Mouse (Mus musculus): ENCODE results near the gene Rbm17. TPM values are rescaled to one million over a fixed set of nuclear protein-coding genes. Genes with fewer than 3 reads are reported as not detected.
A peak's percentile ranks its signal among the peaks of the same experiment; 100 is the strongest.

Rbm17 gene
- polyA plus RNA-seq, 1 experiment, result 48.7 TPM

DNA sequence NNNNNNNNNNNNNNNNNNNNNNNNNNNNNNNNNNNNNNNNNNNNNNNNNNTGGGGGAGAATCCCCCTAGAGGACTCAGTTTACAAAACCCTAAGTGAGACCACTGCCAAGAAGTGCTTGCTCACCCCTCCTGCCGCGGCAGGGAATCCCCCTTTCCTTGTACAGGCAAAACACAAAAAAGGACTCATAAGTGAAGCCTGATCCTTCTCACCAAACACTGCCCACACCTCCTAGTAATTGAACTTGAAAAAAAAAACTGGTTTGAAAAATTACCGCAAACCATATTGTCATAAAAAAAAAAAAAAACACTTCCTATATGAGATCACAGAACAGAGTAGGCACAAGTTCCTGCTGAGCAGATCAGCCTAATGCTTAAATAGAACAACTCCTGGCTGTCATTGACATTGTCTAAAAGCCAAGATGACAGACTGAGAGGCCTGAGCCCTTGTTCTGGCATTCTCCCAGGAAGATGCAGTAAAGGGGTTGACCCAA, 38.5 kb upstream of the Rbm17 start, which contains the start of gene Il2ra:
Gene Il2ra (plus strand): TSS at position 357 of the 491 bp plus-strand sequence.
- Histone ChIP-seq H3K27ac (ENCODE audit: insufficient read depth, low read depth, low read length) (no peak within 1 kb of the TSS), H3K4me1 (ENCODE audit: control insufficient read depth, insufficient read depth, low read length) (no peaks in the 10 kb centered on the region), H3K36me3 (ENCODE audit: control insufficient read depth, insufficient read depth, low read length) (no peaks in the 10 kb centered on the region), H3K4me3 (ENCODE audit: insufficient read depth, low read depth, low read length) (no peak within 1 kb of the TSS), H3K27me3 (replicated peaks; ENCODE audit: control insufficient read depth, insufficient read depth, low read length) (no peaks in the 10 kb centered on the region; the same call in 1 of the 2 replicates)
- TF ChIP-seq CTCF (conservative IDR thresholded peaks at IDR 0.05; ENCODE audit: insufficient read depth, insufficient read length, low read depth, low read length) (no peak), POLR2A (IDR thresholded peaks at IDR 0.05; ENCODE audit: low read depth, low read length) (no peak)
- DNase-seq, result no peak
- WGBS, result 90% methylated on average over 3 of the region's 3 CpGs

DNA sequence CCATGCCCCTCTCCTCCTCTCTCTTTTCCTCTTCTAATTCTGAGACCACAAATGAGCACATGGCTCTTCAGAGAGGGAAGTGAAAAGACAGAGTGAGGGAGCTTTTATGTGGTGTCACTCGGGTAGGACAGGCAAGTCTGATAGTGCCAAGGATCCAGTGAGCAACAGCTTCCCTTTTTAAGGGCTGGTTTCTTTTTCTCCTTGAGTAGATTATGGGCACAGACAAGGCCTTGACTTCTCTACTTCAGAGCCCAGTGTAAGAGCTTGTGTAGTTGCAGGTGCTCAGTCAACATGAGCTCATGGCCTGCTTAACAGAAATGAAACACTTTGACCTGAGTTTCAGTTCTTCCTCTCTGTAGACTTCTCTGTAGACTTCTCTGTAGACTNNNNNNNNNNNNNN, 33.2 kb upstream of the Rbm17 start:
- no peak for TF ChIP-seq CTCF (conservative IDR thresholded peaks at IDR 0.05; ENCODE audit: insufficient read depth, insufficient read length, low read depth, low read length)
- no peak for TF ChIP-seq POLR2A (IDR thresholded peaks at IDR 0.05; ENCODE audit: low read depth, low read length)
- DNase-seq, result peak; percentile 15
- Histone ChIP-seq H3K4me3 (ENCODE audit: insufficient read depth, low read depth, low read length) (no peak overlapping the region), H3K4me1 (ENCODE audit: control insufficient read depth, insufficient read depth, low read length) (no peaks in the 10 kb centered on the region), H3K27ac (ENCODE audit: insufficient read depth, low read depth, low read length) (no peak overlapping the region), H3K36me3 (ENCODE audit: control insufficient read depth, insufficient read depth, low read length) (no peaks in the 10 kb centered on the region), H3K27me3 (replicated peaks; ENCODE audit: control insufficient read depth, insufficient read depth, low read length) (no peaks in the 10 kb centered on the region)
- 54% methylated on average over 1 of the region's 1 CpGs for WGBS

DNA sequence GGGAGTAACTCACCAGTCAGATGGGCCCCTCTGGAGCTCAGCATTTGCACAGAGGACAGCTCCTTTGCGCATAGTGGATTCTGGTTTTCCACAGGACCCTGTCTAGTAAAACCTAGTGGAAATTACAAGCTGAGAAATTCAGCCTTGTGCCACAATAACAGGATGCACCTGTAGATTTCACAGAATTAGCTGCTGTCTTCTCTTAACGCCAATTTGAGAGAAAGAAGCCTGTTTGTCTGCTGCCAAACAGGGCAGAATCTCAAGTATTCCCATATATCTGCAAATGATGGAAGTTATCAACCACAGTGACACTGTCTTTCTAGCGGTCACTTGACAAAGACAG, 32.2 kb upstream of the Rbm17 start:
- 64% methylated on average over 3 of the region's 3 CpGs for WGBS

DNA sequence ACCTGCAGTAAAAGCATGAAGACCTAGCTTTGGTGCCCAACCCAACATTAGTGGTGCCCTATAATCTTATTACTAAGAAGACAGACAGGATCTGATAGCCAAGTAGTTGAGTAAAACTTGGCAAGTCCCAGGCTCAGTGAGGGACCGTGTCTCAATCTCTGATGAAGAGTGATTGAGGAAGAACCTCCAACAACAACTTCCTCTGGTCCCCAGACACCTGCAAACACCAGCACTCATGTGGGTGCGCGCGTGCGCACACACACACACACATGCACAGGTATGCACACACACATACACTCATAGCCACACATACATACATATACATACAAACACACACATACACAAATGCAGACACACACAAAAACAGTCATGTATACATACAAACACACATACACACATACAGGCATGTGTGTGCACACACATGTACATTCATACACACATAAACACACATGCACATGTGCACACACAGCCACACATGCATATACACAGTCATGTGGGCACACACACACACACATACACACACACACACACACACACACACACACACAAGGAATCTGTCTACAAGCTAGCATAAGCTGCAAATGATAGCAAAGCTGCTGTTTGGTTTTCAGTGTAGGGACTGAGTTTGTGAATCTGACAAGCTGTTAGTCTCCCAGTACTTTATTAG, 31.7 kb upstream of the Rbm17 start:
- H3K4me1 ChIP-seq (ENCODE audit: control insufficient read depth, insufficient read depth, low read length), result no peaks in the 10 kb centered on the region
- no peak overlapping the region for H3K4me3 ChIP-seq (ENCODE audit: insufficient read depth, low read depth, low read length)
- WGBS, result 94% methylated on average over 5 of the region's 5 CpGs
- TF ChIP-seq CTCF (conservative IDR thresholded peaks at IDR 0.05; ENCODE audit: insufficient read depth, insufficient read length, low read depth, low read length), result no peak
- no peak for TF ChIP-seq POLR2A (IDR thresholded peaks at IDR 0.05; ENCODE audit: low read depth, low read length)
- no peaks in the 10 kb centered on the region for H3K27me3 ChIP-seq (replicated peaks; ENCODE audit: control insufficient read depth, insufficient read depth, low read length)
- no peak overlapping the region for H3K27ac ChIP-seq (ENCODE audit: insufficient read depth, low read depth, low read length)
- no peaks in the 10 kb centered on the region for H3K36me3 ChIP-seq (ENCODE audit: control insufficient read depth, insufficient read depth, low read length)
- no peak for DNase-seq

More for the DNA sequence above, 32.2 kb upstream of the Rbm17 start:
- Histone ChIP-seq H3K27ac (ENCODE audit: insufficient read depth, low read depth, low read length) (no peak overlapping the region), H3K27me3 (replicated peaks; ENCODE audit: control insufficient read depth, insufficient read depth, low read length) (no peaks in the 10 kb centered on the region), H3K36me3 (ENCODE audit: control insufficient read depth, insufficient read depth, low read length) (no peaks in the 10 kb centered on the region), H3K4me1 (ENCODE audit: control insufficient read depth, insufficient read depth, low read length) (no peaks in the 10 kb centered on the region), H3K4me3 (ENCODE audit: insufficient read depth, low read depth, low read length) (no peak overlapping the region)
- DNase-seq, result no peak
- no peak for TF ChIP-seq POLR2A (IDR thresholded peaks at IDR 0.05; ENCODE audit: low read depth, low read length)
- no peak for TF ChIP-seq CTCF (conservative IDR thresholded peaks at IDR 0.05; ENCODE audit: insufficient read depth, insufficient read length, low read depth, low read length)

DNA sequence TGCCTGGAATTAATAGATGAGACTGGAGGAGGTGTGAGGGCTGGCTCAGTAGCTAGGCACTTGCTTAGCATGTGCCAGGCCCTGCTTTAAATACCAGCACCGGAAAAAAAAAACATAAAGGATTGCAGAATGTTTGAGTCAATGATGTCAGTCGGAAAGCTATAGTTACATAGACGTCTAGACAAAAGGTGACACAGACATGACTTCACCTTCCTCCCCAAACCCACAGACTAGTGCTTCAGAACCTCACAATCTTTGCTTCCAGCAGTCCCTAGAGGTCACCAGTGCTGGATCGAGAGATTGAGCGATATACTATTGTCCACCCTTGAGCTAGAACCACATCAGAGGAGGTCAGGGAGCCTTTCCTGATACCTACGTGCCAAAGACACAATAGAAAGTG, 31.1 kb upstream of the Rbm17 start:
- 87% methylated on average over 6 of the region's 6 CpGs for WGBS
- H3K36me3 ChIP-seq (ENCODE audit: control insufficient read depth, insufficient read depth, low read length), result no peaks in the 10 kb centered on the region
- no peak overlapping the region for H3K27ac ChIP-seq (ENCODE audit: insufficient read depth, low read depth, low read length)
- DNase-seq, result no peak
- no peaks in the 10 kb centered on the region for H3K27me3 ChIP-seq (replicated peaks; ENCODE audit: control insufficient read depth, insufficient read depth, low read length)
- H3K4me1 ChIP-seq (ENCODE audit: control insufficient read depth, insufficient read depth, low read length), result no peaks in the 10 kb centered on the region
- no peak overlapping the region for H3K4me3 ChIP-seq (ENCODE audit: insufficient read depth, low read depth, low read length)
- TF ChIP-seq POLR2A (IDR thresholded peaks at IDR 0.05; ENCODE audit: low read depth, low read length) (no peak), CTCF (conservative IDR thresholded peaks at IDR 0.05; ENCODE audit: insufficient read depth, insufficient read length, low read depth, low read length) (no peak)

DNA sequence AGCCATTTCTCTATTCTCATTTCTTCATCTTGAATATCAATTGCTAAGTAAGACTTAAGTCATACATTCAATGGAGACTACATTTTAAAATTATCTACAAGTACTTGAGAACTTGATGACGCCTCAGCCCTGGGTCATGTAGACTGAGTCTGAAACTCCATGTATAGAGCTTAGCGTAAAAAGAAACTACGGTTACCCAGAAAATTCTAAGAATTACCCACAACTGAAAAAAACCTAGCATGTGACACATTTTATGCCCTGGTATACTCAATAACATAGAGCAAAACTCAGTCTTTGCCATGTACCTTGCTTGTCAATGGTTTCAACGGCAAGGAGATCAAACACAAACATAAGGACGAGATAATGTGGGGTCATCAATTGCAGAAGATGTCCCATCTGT, 21.9 kb upstream of the Rbm17 start, which contains the start of gene Gm17490:
Gene Gm17490 (minus strand): TSS at position 375 of the 400 bp plus-strand sequence.
- no peaks in the 10 kb centered on the region for H3K27me3 ChIP-seq (replicated peaks; ENCODE audit: control insufficient read depth, insufficient read depth, low read length)
- no peak for TF ChIP-seq POLR2A (IDR thresholded peaks at IDR 0.05; ENCODE audit: low read depth, low read length)
- TF ChIP-seq CTCF (conservative IDR thresholded peaks at IDR 0.05; ENCODE audit: insufficient read depth, insufficient read length, low read depth, low read length), result no peak
- H3K36me3 ChIP-seq (ENCODE audit: control insufficient read depth, insufficient read depth, low read length), result no peaks in the 10 kb centered on the region
- H3K27ac ChIP-seq (ENCODE audit: insufficient read depth, low read depth, low read length), result no peak within 1 kb of the TSS
- no peak for DNase-seq
- 93% methylated on average over 5 of the region's 5 CpGs for WGBS
- H3K4me3 ChIP-seq (ENCODE audit: insufficient read depth, low read depth, low read length), result no peak within 1 kb of the TSS
- H3K4me1 ChIP-seq (ENCODE audit: control insufficient read depth, insufficient read depth, low read length), result no peaks in the 10 kb centered on the region

DNA sequence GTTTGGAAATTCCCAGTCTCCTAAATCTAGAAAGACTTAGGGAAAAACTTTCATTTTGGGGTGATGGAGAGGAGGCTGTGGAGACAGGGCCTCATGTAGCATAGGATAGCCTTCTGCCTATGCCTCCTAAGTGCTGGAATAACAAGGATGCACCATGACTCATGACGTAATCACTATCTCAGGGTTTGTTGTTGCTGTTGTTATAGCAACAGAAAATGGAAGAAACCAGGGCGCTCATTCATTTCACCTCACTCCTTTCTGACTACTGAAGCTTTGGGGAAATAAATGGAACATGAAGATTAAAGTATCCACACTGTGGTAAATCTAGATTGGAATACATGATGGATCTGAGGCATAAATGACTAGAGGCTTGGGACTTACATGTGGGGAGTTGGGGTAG, 19.8 kb upstream of the Rbm17 start:
- H3K4me3 ChIP-seq (ENCODE audit: insufficient read depth, low read depth, low read length), result no peak overlapping the region
- H3K27me3 ChIP-seq (replicated peaks; ENCODE audit: control insufficient read depth, insufficient read depth, low read length), result no peaks in the 10 kb centered on the region
- WGBS, result 89% methylated on average over 2 of the region's 2 CpGs
- no peaks in the 10 kb centered on the region for H3K4me1 ChIP-seq (ENCODE audit: control insufficient read depth, insufficient read depth, low read length)
- no peak overlapping the region for H3K27ac ChIP-seq (ENCODE audit: insufficient read depth, low read depth, low read length)
- DNase-seq, result no peak
- no peak for TF ChIP-seq CTCF (conservative IDR thresholded peaks at IDR 0.05; ENCODE audit: insufficient read depth, insufficient read length, low read depth, low read length)
- TF ChIP-seq POLR2A (IDR thresholded peaks at IDR 0.05; ENCODE audit: low read depth, low read length), result no peak
- H3K36me3 ChIP-seq (ENCODE audit: control insufficient read depth, insufficient read depth, low read length), result no peaks in the 10 kb centered on the region
